Mouse (Mus musculus): ENCODE results near the gene Gm7534. TPM values are rescaled to one million over a fixed set of nuclear protein-coding genes. Genes with fewer than 3 reads are reported as not detected.

The Gm7534 gene
- polyA plus RNA-seq, 1 experiment = not detected

DNA sequence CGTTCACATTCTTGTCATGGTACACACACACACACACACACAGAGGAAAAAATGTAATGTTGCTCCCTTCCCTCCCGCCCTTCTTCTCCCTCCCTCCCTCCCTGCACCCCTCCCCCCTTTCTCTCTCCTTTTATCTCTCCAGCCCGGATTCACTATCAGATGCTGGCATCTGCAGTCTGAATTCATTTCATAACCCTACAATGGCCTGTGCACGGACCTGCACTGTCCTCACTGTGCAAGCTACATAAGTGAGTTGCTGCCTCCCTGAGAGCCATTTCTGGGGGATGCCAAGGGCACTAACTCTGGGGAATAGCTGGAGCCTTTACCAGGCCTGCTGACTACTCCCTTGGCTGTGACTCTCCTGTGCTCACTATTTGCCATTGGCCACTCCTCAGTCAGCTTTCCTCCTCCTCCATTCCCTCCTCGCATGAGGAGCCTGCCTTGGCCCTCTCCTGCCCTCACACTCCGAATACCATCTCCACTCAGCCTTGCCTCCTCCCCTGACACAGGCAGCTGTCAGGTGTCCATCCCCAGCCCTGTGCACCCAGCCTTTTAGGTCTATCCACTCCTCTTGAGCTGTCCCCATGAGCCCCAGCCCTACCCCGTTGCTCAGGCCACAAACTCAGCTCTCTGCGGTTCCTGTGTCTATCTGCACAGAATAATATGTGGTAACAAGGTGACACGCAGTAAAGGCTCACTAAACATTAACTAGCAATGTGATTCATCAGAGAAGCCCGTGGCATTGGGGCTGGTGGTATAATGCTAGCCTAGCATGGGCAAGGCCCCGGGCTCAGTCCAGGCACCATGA is 20.2 kb upstream of the Gm7534 start:
- TF ChIP-seq CTCF (IDR thresholded peaks at IDR 0.05; ENCODE audit: extremely low read depth, insufficient read depth, low read length) = no peak
- no peak for TF ChIP-seq POLR2A (IDR thresholded peaks at IDR 0.05; ENCODE audit: extremely low read depth, insufficient read depth, low read length)
- Histone ChIP-seq H3K27ac (ENCODE audit: insufficient read depth, low read length) (no peak overlapping the region), H3K4me3 (ENCODE audit: insufficient read depth, low read length) (no peak overlapping the region), H3K4me1 (ENCODE audit: control insufficient read depth, insufficient read depth, low read length) (no peaks in the 10 kb centered on the region)

- Histone ChIP-seq H3K4me1 (ENCODE audit: control insufficient read depth, insufficient read depth, low read length) (no peaks in the 10 kb centered on the region), H3K4me3 (ENCODE audit: insufficient read depth, low read length) (no peak overlapping the region), H3K27ac (ENCODE audit: insufficient read depth, low read length) (no peak overlapping the region)
- TF ChIP-seq CTCF (IDR thresholded peaks at IDR 0.05; ENCODE audit: extremely low read depth, insufficient read depth, low read length) (no peak), POLR2A (IDR thresholded peaks at IDR 0.05; ENCODE audit: extremely low read depth, insufficient read depth, low read length) (no peak)
Observed at GRCm38 (mm10) chr4:134206488-134207053, 3.8 kb upstream of the Gm7534 start.

DNA sequence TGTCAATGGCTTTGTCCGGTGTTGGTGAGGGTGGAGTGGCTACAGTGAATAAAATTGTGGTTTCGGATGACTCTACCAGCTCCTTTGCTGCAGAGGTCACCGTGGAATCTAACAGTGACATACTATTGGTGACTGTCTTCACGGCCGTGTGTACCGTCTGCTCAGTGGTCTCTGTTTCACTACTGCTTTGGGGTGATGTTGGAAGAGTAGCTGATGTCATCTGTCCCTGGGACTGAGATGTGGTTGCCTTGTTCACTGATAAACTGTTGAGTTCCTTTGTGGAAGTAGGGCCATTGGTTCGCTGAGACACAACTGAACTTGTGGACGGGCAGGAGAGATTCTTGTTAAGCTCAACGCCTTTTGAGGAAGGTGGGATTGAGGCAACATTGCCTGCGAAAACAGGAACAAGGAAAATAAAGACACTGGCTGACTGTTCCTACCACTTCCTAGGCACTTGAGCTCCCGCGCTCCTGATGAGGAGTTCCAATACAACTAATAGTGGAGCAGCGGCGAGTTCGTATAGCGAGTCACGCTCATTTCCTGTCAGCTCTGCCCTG is 614 bp upstream of the Gm7534 start:
- Histone ChIP-seq H3K4me3 (ENCODE audit: insufficient read depth, low read length) (no peak overlapping the region), H3K27ac (ENCODE audit: insufficient read depth, low read length) (no peak overlapping the region), H3K4me1 (ENCODE audit: control insufficient read depth, insufficient read depth, low read length) (no peaks in the 10 kb centered on the region)
- no peak for TF ChIP-seq CTCF (IDR thresholded peaks at IDR 0.05; ENCODE audit: extremely low read depth, insufficient read depth, low read length)
- TF ChIP-seq POLR2A (IDR thresholded peaks at IDR 0.05; ENCODE audit: extremely low read depth, insufficient read depth, low read length) = no peak

DNA sequence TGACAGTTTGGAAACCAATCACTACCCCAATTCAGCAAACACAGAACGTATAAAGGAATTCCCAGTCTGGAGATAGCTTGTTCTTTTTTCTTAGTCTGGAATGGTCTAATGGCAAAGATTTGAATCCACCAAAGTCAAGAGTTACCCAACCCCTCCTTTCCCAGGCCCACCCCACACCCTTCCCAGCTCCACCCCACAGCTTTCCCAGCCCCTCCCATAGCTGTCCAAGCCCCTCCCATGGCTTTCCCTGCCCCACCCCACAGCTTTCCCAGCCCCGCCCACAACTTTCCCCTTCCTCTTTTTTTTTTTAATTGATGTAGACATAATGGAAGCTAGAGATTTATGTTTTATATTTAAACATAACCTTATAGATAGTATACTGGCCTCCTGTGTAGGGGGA is 3.4 kb downstream of the Gm7534 start:
- no peak overlapping the region for H3K4me3 ChIP-seq (ENCODE audit: insufficient read depth, low read length)
- TF ChIP-seq CTCF (IDR thresholded peaks at IDR 0.05; ENCODE audit: extremely low read depth, insufficient read depth, low read length) = no peak
- no peak for TF ChIP-seq POLR2A (IDR thresholded peaks at IDR 0.05; ENCODE audit: extremely low read depth, insufficient read depth, low read length)

GRCm38 (mm10) chr4:134186268-134186667 is 16.5 kb downstream of the Gm7534 start:
- H3K4me3 ChIP-seq (ENCODE audit: insufficient read depth, low read length) = peak overlapping the region; percentile 76
- no peak for TF ChIP-seq POLR2A (IDR thresholded peaks at IDR 0.05; ENCODE audit: extremely low read depth, insufficient read depth, low read length)
- TF ChIP-seq CTCF (IDR thresholded peaks at IDR 0.05; ENCODE audit: extremely low read depth, insufficient read depth, low read length) = no peak
- H3K27ac ChIP-seq (ENCODE audit: insufficient read depth, low read length) = no peak overlapping the region
- H3K4me1 ChIP-seq (ENCODE audit: control insufficient read depth, insufficient read depth, low read length) = peaks cover 2% of the 10 kb centered on the region; the same call in 1 of the 2 replicates

More for the DNA sequence above, 3.4 kb downstream of the Gm7534 start:
- Histone ChIP-seq H3K27ac (ENCODE audit: insufficient read depth, low read length) (no peak overlapping the region), H3K4me1 (ENCODE audit: control insufficient read depth, insufficient read depth, low read length) (no peaks in the 10 kb centered on the region)

DNA sequence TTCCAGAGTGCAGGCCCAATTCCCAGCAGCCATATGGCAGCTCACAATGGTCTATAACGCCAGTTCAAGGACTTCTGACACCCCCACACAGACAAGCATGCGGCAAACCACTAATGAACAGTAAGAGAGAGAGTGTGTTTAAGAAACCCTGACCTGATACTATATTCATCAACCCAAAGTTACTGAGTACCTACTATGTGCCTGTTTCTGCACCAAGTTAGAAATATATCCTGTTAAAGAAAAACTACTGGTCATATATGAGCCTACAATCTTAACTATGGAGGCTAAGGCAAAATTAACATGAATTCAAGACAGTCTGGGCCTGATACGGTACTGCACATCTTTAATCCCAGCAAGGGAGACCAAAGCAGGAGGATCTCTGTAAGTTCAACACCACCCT is 17.2 kb downstream of the Gm7534 start:
- no peak overlapping the region; the same call in 1 of the 2 replicates for H3K4me3 ChIP-seq (ENCODE audit: insufficient read depth, low read length)
- H3K4me1 ChIP-seq (ENCODE audit: control insufficient read depth, insufficient read depth, low read length) = peaks cover 2% of the 10 kb centered on the region; the same call in 1 of the 2 replicates
- TF ChIP-seq POLR2A (IDR thresholded peaks at IDR 0.05; ENCODE audit: extremely low read depth, insufficient read depth, low read length) = no peak
- no peak for TF ChIP-seq CTCF (IDR thresholded peaks at IDR 0.05; ENCODE audit: extremely low read depth, insufficient read depth, low read length)
- no peak overlapping the region for H3K27ac ChIP-seq (ENCODE audit: insufficient read depth, low read length)

- TF ChIP-seq POLR2A (IDR thresholded peaks at IDR 0.05; ENCODE audit: extremely low read depth, insufficient read depth, low read length) (no peak), CTCF (IDR thresholded peaks at IDR 0.05; ENCODE audit: extremely low read depth, insufficient read depth, low read length) (no peak)
- Histone ChIP-seq H3K4me1 (ENCODE audit: control insufficient read depth, insufficient read depth, low read length) (peaks cover 2% of the 10 kb centered on the region; the same call in 1 of the 2 replicates), H3K27ac (ENCODE audit: insufficient read depth, low read length) (no peak overlapping the region), H3K4me3 (ENCODE audit: insufficient read depth, low read length) (no peak overlapping the region)
Observed at GRCm38 (mm10) chr4:134183711-134184110, 19.1 kb downstream of the Gm7534 start.

DNA sequence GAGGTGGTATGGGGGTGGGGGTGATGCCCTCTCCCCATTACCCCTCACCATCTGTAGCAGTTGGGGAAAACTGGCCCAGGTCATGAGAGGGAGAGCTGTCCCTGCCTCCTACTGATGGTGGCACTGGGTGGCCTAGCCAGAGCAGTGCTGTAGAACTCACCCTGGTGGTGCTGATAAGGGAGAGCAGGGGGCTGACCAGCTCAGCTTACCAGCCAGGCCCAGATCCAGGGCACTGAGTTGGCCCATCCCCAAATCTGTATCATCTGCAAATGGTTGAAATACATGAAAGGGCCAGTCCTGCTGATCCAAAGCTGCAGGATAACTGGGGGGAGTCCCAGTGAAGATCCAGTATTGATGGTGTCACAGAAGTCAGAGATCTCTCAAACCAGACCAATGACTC is 21.0 kb downstream of the Gm7534 start:
- Histone ChIP-seq H3K4me3 (ENCODE audit: insufficient read depth, low read length) (no peak overlapping the region), H3K27ac (ENCODE audit: insufficient read depth, low read length) (no peak overlapping the region), H3K4me1 (ENCODE audit: control insufficient read depth, insufficient read depth, low read length) (peaks cover 2% of the 10 kb centered on the region; the same call in 1 of the 2 replicates)
- TF ChIP-seq CTCF (IDR thresholded peaks at IDR 0.05; ENCODE audit: extremely low read depth, insufficient read depth, low read length) = no peak
- no peak for TF ChIP-seq POLR2A (IDR thresholded peaks at IDR 0.05; ENCODE audit: extremely low read depth, insufficient read depth, low read length)

DNA sequence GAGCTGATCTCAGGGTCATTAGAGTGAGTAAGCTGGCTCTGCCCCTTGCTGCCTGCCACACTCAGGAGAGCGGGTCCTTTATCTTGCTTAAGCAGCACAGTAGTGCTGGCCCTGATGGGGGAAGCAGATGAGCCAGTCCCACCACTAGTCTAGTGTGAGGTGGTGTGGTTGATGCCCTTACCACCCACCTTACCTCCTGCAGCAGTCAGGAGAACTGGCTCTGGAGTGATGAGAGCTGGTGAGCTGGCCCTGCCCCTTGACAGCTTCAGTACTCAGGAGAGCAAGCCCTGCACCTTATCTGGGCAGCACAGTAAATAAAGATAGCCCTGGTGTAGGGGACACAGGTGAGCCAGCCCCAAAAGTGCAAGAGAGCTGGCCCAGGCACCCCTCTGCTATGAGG is 21.7 kb downstream of the Gm7534 start:
- Histone ChIP-seq H3K4me1 (ENCODE audit: control insufficient read depth, insufficient read depth, low read length) (peaks cover 2% of the 10 kb centered on the region; the same call in 1 of the 2 replicates), H3K4me3 (ENCODE audit: insufficient read depth, low read length) (no peak overlapping the region), H3K27ac (ENCODE audit: insufficient read depth, low read length) (no peak overlapping the region)
- no peak for TF ChIP-seq POLR2A (IDR thresholded peaks at IDR 0.05; ENCODE audit: extremely low read depth, insufficient read depth, low read length)
- no peak for TF ChIP-seq CTCF (IDR thresholded peaks at IDR 0.05; ENCODE audit: extremely low read depth, insufficient read depth, low read length)

Data from cortical plate, adult 2 months (tissue).